Mouse (Mus musculus) liver, adult 2 months (tissue): Measurements from ENCODE around the gene Kcng3. TPM values are rescaled to one million over a fixed set of nuclear protein-coding genes. Genes with fewer than 3 reads are reported as not detected.

Experiments
- DNase-seq: peaks from one replicate; pipeline ENCODE4 v3.0.0-alpha.2; 2011; ENCODE audit warnings: low read depth, low spot score; ENCODE audit errors: extremely low read depth
- H3K27ac ChIP-seq: fragments of 200-500 bp; replicated peaks from 2 replicates; pipeline ENCODE4 v1.5.1; 2012; ENCODE audit warnings: low read depth, mild to moderate bottlenecking, control low read depth, inconsistent platforms, low read length; ENCODE audit not compliant: insufficient read depth
- H3K27me3 ChIP-seq: fragments of 200-500 bp; 2 replicates; pipeline ENCODE4 v1.6.1; 2012; ENCODE audit warnings: mild to moderate bottlenecking, moderate library complexity, low read length, inconsistent platforms; ENCODE audit not compliant: control insufficient read depth, insufficient read depth
- H3K36me3 ChIP-seq: fragments of 200-500 bp; 2 replicates; pipeline ENCODE4 v1.6.1; 2012; ENCODE audit warnings: low read length, inconsistent platforms; ENCODE audit not compliant: control insufficient read depth, insufficient read depth
- H3K4me1 ChIP-seq: fragments of 200-500 bp; 2 replicates; pipeline ENCODE4 v1.6.1; 2011; ENCODE audit warnings: low read length; ENCODE audit not compliant: control insufficient read depth, insufficient read depth
- H3K4me3 ChIP-seq: fragments of 200-500 bp; 2 replicates; pipeline ENCODE4 v1.5.1; 2011; ENCODE audit warnings: low read depth, mild to moderate bottlenecking, control low read depth, low read length, moderate library complexity; ENCODE audit not compliant: insufficient read depth
- H3K79me2 ChIP-seq: fragments of 200-500 bp; 2 replicates; pipeline ENCODE4 v1.6.1; 2012; ENCODE audit warnings: inconsistent platforms, mild to moderate bottlenecking, low read length, moderate library complexity; ENCODE audit not compliant: control insufficient read depth, insufficient read depth
- H3K9ac ChIP-seq: fragments of 200-500 bp; 2 replicates; pipeline ENCODE4 v1.6.1; 2012; ENCODE audit warnings: low read depth, mild to moderate bottlenecking, control low read depth, inconsistent platforms, low read length
- CTCF ChIP-seq: fragments of 200-500 bp; IDR thresholded peaks from 2 replicates; pipeline ENCODE4 v1.5.1; 2011; ENCODE audit warnings: low read depth, low read length, control low read depth
- POLR2A ChIP-seq: fragments of 200-500 bp; IDR thresholded peaks from 2 replicates; pipeline ENCODE4 v1.6.1; 2011; ENCODE audit warnings: low read length, control low read depth; ENCODE audit not compliant: insufficient read depth; ENCODE audit errors: extremely low read depth
- WGBS: fragments of 180-500 bp; shearing (Covaris S2); methylation state at CpG from one replicate; pipeline ENCODE4 v1.1.7; 2018; 5-methylcytosine and 5-hydroxymethylcytosine counted together
- polyA plus RNA-seq: library from polyadenylated mRNA; depleted of rRNA; stranded (reverse); fragments of >200 nt; gene quantifications from 2 replicates; pipeline ENCODE4 v1.2.3, GENCODE M21; 2012
- total RNA-seq: library from RNA; depleted of rRNA; stranded (reverse); fragments of >200 nt; gene quantifications from 2 replicates; pipeline ENCODE4 v1.2.3, GENCODE M21; 2014

The Kcng3 gene
- total and polyA plus RNA-seq, 2 experiments: not detected

DNA sequence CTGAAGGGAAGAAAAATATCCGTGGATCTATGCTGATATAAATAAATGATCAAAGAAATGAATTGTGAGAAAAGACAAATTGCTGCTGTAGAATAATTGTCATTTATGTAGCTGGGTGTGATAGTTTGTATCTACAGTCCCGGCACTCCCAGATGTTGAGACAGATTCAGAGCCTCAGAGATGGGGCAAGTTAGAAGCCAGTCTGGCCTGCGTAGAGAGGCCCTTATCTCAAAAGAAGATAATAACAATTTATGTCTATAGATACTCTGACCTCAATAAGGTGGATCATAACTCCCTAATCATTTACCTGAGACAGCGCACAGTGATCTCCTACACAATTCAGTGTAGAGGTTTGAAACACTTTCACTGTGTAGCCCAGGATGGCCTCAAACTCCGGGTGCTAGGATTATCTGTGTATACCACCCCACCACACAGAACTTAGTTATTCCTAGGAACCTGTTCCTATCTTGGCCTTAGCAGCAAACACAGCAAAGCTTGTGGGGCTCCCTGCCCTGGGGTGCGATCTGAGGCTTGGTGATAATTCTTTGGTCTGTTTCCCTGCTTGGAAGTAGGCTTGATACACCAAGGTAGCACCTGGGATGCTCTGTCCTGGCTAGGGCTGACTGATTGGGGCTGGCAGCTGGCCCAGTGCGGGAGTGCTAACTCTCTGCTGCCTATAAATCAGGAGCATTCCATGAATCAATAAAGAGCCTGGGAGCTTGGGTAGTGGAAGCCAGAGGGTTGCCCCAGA lies 19.4 kb upstream of the Kcng3 start:
- Histone ChIP-seq H3K4me1 (no peaks in the 10 kb centered on the region), H3K36me3 (no peaks in the 10 kb centered on the region), H3K9ac (no peak overlapping the region), H3K4me3 (no peak overlapping the region), H3K79me2 (no peaks in the 10 kb centered on the region), H3K27me3 (no peaks in the 10 kb centered on the region), H3K27ac (no peak overlapping the region)
- WGBS: 81% methylated on average over 7 of the region's 7 CpGs
- no peak for DNase-seq
- TF ChIP-seq CTCF: no peak
- TF ChIP-seq POLR2A: no peak

DNA sequence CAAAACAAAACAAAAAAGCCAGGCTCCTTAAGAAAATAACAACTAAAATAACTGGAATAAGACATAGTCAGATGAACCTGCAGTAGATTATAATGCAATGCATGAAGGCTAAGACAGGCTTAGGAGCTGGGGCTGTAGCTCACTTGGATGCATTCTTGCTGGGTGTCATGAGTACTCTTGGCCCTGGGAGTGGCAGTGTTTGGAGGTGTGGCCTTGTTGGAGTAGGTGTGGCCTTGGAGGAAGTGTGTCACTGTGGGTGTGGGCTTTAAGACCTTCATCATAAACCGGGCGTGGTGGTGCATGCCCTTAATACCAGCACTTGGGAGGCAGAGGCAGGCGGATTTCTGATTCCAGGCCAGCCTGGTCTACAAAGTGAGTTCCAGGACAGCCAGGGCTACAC lies 18.3 kb upstream of the Kcng3 start:
- Histone ChIP-seq H3K79me2 (no peaks in the 10 kb centered on the region), H3K27ac (no peak overlapping the region), H3K9ac (no peak overlapping the region), H3K36me3 (no peaks in the 10 kb centered on the region), H3K4me1 (peaks cover 5% of the 10 kb centered on the region; the same call in 1 of the 2 replicates), H3K4me3 (no peak overlapping the region), H3K27me3 (no peaks in the 10 kb centered on the region)
- no peak for DNase-seq
- no peak for TF ChIP-seq CTCF
- no peak for TF ChIP-seq POLR2A
- WGBS: 93% methylated on average over 3 of the region's 3 CpGs

DNA sequence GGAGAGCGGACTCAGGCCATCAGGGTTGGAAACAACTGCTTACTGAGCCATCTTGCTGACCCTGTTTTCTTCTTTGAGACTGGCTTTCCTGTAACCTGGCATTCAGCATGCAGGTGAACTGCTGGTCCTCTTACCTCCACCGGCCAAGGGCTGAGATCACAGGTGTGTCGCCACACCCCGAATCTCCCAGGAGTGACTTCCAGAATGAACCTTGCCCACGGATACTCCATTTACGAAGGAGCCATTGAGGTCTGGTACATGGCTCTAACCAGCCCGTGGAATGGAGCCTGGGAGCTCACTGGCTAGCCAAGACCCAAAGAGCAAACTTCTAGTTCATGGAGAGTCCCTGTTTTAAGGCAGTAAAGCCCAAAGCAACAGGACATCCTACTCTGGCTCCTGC lies 15.7 kb upstream of the Kcng3 start:
- H3K4me1 ChIP-seq: peaks cover 6% of the 10 kb centered on the region; the same call in 1 of the 2 replicates
- no peak for DNase-seq
- H3K36me3 ChIP-seq: no peaks in the 10 kb centered on the region
- no peak overlapping the region for H3K27ac ChIP-seq
- TF ChIP-seq POLR2A (no peak), CTCF (no peak)
- no peak overlapping the region for H3K4me3 ChIP-seq
- WGBS: 99% methylated on average over 7 of the region's 7 CpGs
- no peaks in the 10 kb centered on the region for H3K79me2 ChIP-seq
- no peaks in the 10 kb centered on the region for H3K27me3 ChIP-seq
- H3K9ac ChIP-seq: no peak overlapping the region

DNA sequence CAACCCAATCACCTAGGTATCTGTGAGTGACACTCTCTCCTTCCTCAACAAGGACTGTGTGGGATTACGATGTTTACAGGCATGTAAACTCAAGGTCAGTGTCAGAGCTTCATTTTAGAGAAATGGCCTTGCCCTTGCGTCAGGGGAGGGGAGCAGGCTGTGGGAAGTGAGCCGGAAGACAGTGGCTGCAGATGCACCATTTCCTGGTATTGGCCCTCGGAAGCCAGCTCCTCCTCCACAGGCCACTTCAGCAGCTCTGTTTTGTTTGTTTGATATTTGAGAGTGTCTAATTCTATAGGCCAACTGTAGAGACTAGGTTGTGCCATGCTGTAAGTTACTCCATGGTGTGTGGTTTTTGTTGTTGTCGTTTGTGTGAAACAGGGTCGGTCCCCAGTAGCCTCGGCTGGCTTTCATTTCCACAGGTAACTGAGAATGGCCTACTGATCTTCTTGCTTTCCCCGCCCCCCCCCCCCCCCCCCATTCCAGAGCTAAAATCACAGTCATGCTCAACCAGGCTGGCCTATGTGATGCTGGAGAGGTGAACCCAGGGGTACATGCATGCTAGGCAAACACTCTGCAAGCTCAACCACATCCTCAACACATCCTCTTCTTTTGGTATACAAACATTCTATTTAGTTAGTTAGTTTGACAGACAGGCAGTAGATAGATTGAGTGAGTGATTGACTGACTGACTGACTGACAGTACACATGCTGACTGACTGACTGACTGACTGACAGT lies 14.9 kb upstream of the Kcng3 start:
- 90% methylated on average over 8 of the region's 8 CpGs for WGBS
- Histone ChIP-seq H3K36me3 (no peaks in the 10 kb centered on the region), H3K79me2 (no peaks in the 10 kb centered on the region), H3K27ac (no peak overlapping the region), H3K4me1 (peaks cover 6% of the 10 kb centered on the region; the same call in 1 of the 2 replicates), H3K9ac (no peak overlapping the region), H3K4me3 (no peak overlapping the region), H3K27me3 (no peaks in the 10 kb centered on the region)
- TF ChIP-seq POLR2A: no peak
- no peak for TF ChIP-seq CTCF
- no peak for DNase-seq

DNA sequence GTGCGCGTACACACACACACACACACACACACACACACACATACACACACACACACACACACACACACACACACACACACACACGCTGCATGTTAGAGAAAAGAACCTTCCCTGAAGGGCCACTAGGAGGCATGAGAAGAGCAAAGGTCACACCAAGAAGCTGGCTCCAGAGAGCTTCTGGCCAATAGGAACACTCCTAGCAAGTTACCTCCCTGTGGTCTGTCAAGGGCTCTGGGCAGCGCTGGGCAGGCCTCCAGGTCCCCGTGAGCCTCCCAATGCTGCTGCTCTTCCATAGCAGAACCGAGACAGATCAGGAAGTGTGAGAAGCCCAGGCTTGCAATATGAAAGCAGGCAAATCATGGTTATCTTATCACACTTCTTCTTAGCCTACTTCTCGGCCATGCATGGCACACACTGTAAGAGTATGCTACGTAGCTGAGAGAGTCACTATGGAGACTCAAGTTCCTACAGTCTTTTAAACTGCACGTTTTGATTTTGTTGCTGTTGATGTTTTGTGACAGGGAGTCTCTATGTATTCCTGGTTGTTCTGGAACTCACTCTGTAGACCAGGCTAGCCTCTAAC lies 13.6 kb upstream of the Kcng3 start:
- H3K9ac ChIP-seq: no peak overlapping the region
- TF ChIP-seq CTCF (peak; percentile 65), POLR2A (no peak)

More for the DNA sequence above, 13.6 kb upstream of the Kcng3 start:
- Histone ChIP-seq H3K79me2 (no peaks in the 10 kb centered on the region), H3K4me3 (no peak overlapping the region), H3K27ac (no peak overlapping the region), H3K36me3 (no peaks in the 10 kb centered on the region), H3K4me1 (peaks cover 6% of the 10 kb centered on the region; the same call in 1 of the 2 replicates), H3K27me3 (no peaks in the 10 kb centered on the region)
- DNase-seq: peak; percentile 95
- 33% methylated on average over 9 of the region's 9 CpGs for WGBS
